ENCODE assay signal across 21 mouse cellular contexts in genomic region chr7:130162718-130163117, GRCm38 (mm10).
A peak's percentile ranks its signal among the peaks of the same experiment; 100 is the strongest.
DNase-seq lines count a peak whose midpoint lies in the region; ATAC-seq and TF ChIP-seq lines count a peak whose summit lies in the region.
"Had no signal": no experiment of that assay in that cellular context is flagged by ENCODE, and none has a peak within 500 bp of the region (broad histone marks: within the 10 kb centered on the region; RNA-seq: fewer than 3 reads in every experiment).

No protein-coding gene starts in this region.

- no peak overlapping the region for H3K27ac ChIP-seq in lung, embryonic 14.5 days (ENCODE audit: low read depth)
- H3K27ac ChIP-seq: embryonic facial prominence, embryonic 15.5 days; forebrain, embryonic 10.5 days; forebrain, embryonic 12.5 days had no signal

- no peaks in the 10 kb centered on the region for H3K9me3 ChIP-seq in lung, embryonic 14.5 days (ENCODE audit: low read depth, low read length)
- H3K9me3 ChIP-seq: embryonic facial prominence, embryonic 13.5 days; embryonic facial prominence, embryonic 15.5 days; forebrain, embryonic 10.5 days; forebrain, embryonic 12.5 days had no signal

- H3K4me2 ChIP-seq in lung, embryonic 14.5 days: no peak overlapping the region
- H3K4me2 ChIP-seq: embryonic facial prominence, embryonic 13.5 days; embryonic facial prominence, embryonic 15.5 days; forebrain, embryonic 12.5 days had no signal

- no peak for TF ChIP-seq CTCF in lung, embryonic 14.5 days (IDR thresholded peaks at IDR 0.05; ENCODE audit: low read depth)

- no peaks in the 10 kb centered on the region for H3K27me3 ChIP-seq in lung, embryonic 14.5 days (ENCODE audit: insufficient read depth, low read length)
- H3K27me3 ChIP-seq: embryonic facial prominence, embryonic 13.5 days; embryonic facial prominence, embryonic 15.5 days; forebrain, embryonic 12.5 days had no signal

- no peak for ATAC-seq in lung, embryonic 14.5 days (ENCODE audit: insufficient read depth)
- ATAC-seq: forebrain, embryonic 14.5 days; forebrain, embryonic 16.5 days had no signal

- WGBS in lung, embryonic 14.5 days: 46% methylated on average over 6 of the region's 6 CpGs

- peaks cover 23% of the 10 kb centered on the region for H3K4me1 ChIP-seq in lung, embryonic 14.5 days (ENCODE audit: insufficient read depth)

- no peak overlapping the region for H3K9ac ChIP-seq in lung, embryonic 14.5 days
- H3K9ac ChIP-seq: embryonic facial prominence, embryonic 13.5 days; embryonic facial prominence, embryonic 15.5 days; forebrain, embryonic 12.5 days had no signal

- no peak overlapping the region for H3K4me3 ChIP-seq in lung, embryonic 14.5 days (ENCODE audit: low read depth, low read length)
- H3K4me3 ChIP-seq: embryonic facial prominence, embryonic 13.5 days; embryonic facial prominence, embryonic 15.5 days; erythroblast, embryonic 14.5 days; forebrain, embryonic 10.5 days; forebrain, embryonic 12.5 days had no signal

- H3K36me3 ChIP-seq in lung, embryonic 14.5 days (ENCODE audit: insufficient read depth): peaks cover 37% of the 10 kb centered on the region

- DNase-seq in adrenal gland, postnatal 14 days: peak; percentile 22
- no peak for DNase-seq in adrenal gland, postnatal 25 days
- DNase-seq in kidney, postnatal 10 days: peak; percentile 36
- no peak for DNase-seq in kidney, adult 9 months
- peak; percentile 57 for DNase-seq in lung, embryonic 14.5 days
- DNase-seq in lung, postnatal 36 days: no peak
- DNase-seq in gastrocnemius, postnatal 14 days: no peak
- DNase-seq: adrenal gland, adult 8-10 months; cerebellum, adult 11 months; cerebellum, adult 18-20 months; cerebellum, adult 8-10 months; cerebellum, adult 9-11 months; cerebellum, postnatal 36 days; embryo, embryonic 11 days had no signal

- intact Hi-C loops in gastrocnemius, postnatal 14 days (cut with DNase I; ENCODE audit: low total_unique reads): no loop called here

Comparison
In these comparisons a context has a peak if more than half of its experiments do, and no peak if none do; other contexts are left out.
1. DNase-seq: peak in adrenal gland, postnatal 14 days (single experiment), kidney, postnatal 10 days (single experiment) and lung, embryonic 14.5 days (single experiment); none in adrenal gland, postnatal 25 days (single experiment), kidney, adult 9 months (single experiment), lung, postnatal 36 days (single experiment) and gastrocnemius, postnatal 14 days (single experiment).